Mouse (Mus musculus) small intestine, adult 2 months (tissue): ENCODE measurements around the gene Cd200r3. TPM values are rescaled to one million over a fixed set of nuclear protein-coding genes. Genes with fewer than 3 reads are reported as not detected.
A peak's percentile ranks its signal among the peaks of the same experiment; 100 is the strongest.

Experiments used
- H3K27ac ChIP-seq: fragments of 200-500 bp; 2 replicates; pipeline ENCODE4 v1.5.1; 2012; ENCODE audit warnings: low read depth, low read length, control low read depth, inconsistent platforms; ENCODE audit not compliant: insufficient read depth
- H3K27me3 ChIP-seq: fragments of 200-500 bp; 2 replicates; pipeline ENCODE4 v1.6.1; 2012; ENCODE audit warnings: mild to moderate bottlenecking, moderate library complexity, low read length, inconsistent platforms; ENCODE audit not compliant: control insufficient read depth, insufficient read depth
- H3K36me3 ChIP-seq: fragments of 200-500 bp; 2 replicates; pipeline ENCODE4 v1.6.1; 2012; ENCODE audit warnings: mild to moderate bottlenecking, low read length, control low read depth, inconsistent platforms; ENCODE audit not compliant: control insufficient read depth, insufficient read depth
- H3K4me1 ChIP-seq: fragments of 200-500 bp; 2 replicates; pipeline ENCODE4 v1.6.1; 2012; ENCODE audit warnings: low read length, inconsistent platforms, mixed read lengths; ENCODE audit not compliant: control insufficient read depth, insufficient read depth, insufficient read length
- H3K4me3 ChIP-seq: fragments of 200-500 bp; 2 replicates; pipeline ENCODE4 v1.5.1; 2012; ENCODE audit warnings: low read depth, mild to moderate bottlenecking, control low read depth, inconsistent platforms, low read length, moderate library complexity
- CTCF ChIP-seq: fragments of 200-500 bp; IDR thresholded peaks from 2 replicates; pipeline ENCODE4 v1.5.1; 2012; ENCODE audit warnings: low read depth, mild to moderate bottlenecking, control low read depth, inconsistent platforms, low read length, moderate library complexity, mixed read lengths; ENCODE audit not compliant: insufficient replicate concordance, insufficient read length; ENCODE audit errors: extremely low read depth
- POLR2A ChIP-seq: fragments of 200-500 bp; IDR thresholded peaks from 2 replicates; pipeline ENCODE4 v1.6.1; 2012; ENCODE audit warnings: low read depth, mild to moderate bottlenecking, control low read depth, inconsistent platforms, low read length, moderate library complexity
- WGBS: fragments of 180-500 bp; shearing (Covaris S2); methylation state at CpG from one replicate; pipeline ENCODE4 v1.1.7; 2018; 5-methylcytosine and 5-hydroxymethylcytosine counted together
- polyA plus RNA-seq: library from polyadenylated mRNA; depleted of rRNA; stranded (reverse); fragments of >200 nt; gene quantifications from 2 replicates; pipeline ENCODE4 v1.2.3, GENCODE M21; 2012

Cd200r3 gene
- polyA plus RNA-seq, 1 experiment = not detected

- no peak overlapping the region for H3K4me3 ChIP-seq
- no peaks in the 10 kb centered on the region for H3K27me3 ChIP-seq
- H3K4me1 ChIP-seq = peaks cover 2% of the 10 kb centered on the region; the same call in 1 of the 2 replicates
- 68% methylated on average over 3 of the region's 3 CpGs for WGBS
- H3K27ac ChIP-seq = peak overlapping the region; percentile 5; the same call in 1 of the 2 replicates
- H3K36me3 ChIP-seq = no peaks in the 10 kb centered on the region
- TF ChIP-seq CTCF (no peak), POLR2A (no peak)
Measured at GRCm38 (mm10) chr16:44965890-44966289, 22.4 kb downstream of the Cd200r3 start.

DNA sequence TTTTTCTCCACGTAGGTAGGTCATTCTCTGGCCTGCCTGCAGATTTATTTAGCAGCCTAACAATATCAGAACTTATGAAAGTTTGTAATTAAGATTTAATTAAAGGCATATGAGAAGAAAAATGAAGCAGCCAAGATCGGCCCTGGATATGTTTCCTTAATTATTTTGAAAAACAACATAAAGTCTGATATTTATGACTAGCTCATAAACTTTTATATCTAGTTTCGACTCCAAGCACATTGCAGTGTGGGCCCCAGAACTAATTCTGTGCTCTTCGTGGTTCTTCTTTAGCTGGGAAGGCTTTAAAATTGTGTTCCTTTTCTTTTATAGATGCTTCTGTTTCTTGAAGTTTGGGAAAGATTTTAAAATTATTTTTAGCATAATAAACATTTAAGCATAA is 23.4 kb downstream of the Cd200r3 start:
- Histone ChIP-seq H3K4me3 (no peak overlapping the region), H3K36me3 (no peaks in the 10 kb centered on the region), H3K4me1 (peaks cover 2% of the 10 kb centered on the region; the same call in 1 of the 2 replicates), H3K27me3 (no peaks in the 10 kb centered on the region), H3K27ac (no peak overlapping the region)
- TF ChIP-seq CTCF = no peak
- no peak for TF ChIP-seq POLR2A
- WGBS = 56% methylated on average over 4 of the region's 4 CpGs

DNA sequence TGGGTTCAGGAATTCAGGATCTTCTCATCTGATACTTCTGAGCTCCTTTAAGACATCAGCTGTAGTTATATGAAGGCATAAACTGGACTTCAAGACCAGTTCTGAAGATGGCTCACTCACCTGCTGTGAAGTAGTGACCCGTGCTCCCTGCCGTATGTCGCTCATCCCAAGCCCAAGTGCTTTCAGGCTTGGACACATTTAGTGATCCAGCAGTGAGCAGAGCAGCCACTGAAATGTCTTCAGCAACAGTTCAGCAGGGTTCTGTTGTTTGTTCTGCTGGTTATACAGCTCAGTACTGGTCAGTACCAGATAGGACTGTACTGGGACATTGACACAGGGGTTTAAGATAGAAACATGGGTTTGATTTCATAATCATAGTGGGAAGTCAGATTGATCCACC is 24.6 kb downstream of the Cd200r3 start:
- WGBS = 85% methylated on average over 3 of the region's 3 CpGs
- TF ChIP-seq CTCF (no peak), POLR2A (no peak)
- H3K4me3 ChIP-seq = no peak overlapping the region
- no peaks in the 10 kb centered on the region for H3K36me3 ChIP-seq
- H3K27me3 ChIP-seq = no peaks in the 10 kb centered on the region
- no peak overlapping the region for H3K27ac ChIP-seq
- peaks cover 2% of the 10 kb centered on the region; the same call in 1 of the 2 replicates for H3K4me1 ChIP-seq

GRCm38 (mm10) chr16:44970925-44971324 is 27.4 kb downstream of the Cd200r3 start:
- peaks cover under 1% of the 10 kb centered on the region; the same call in 1 of the 2 replicates for H3K4me1 ChIP-seq
- H3K4me3 ChIP-seq = no peak overlapping the region
- H3K27me3 ChIP-seq = no peaks in the 10 kb centered on the region
- WGBS = 67% methylated on average over 4 of the region's 4 CpGs
- H3K36me3 ChIP-seq = no peaks in the 10 kb centered on the region
- no peak for TF ChIP-seq CTCF
- TF ChIP-seq POLR2A = no peak
- no peak overlapping the region for H3K27ac ChIP-seq

DNA sequence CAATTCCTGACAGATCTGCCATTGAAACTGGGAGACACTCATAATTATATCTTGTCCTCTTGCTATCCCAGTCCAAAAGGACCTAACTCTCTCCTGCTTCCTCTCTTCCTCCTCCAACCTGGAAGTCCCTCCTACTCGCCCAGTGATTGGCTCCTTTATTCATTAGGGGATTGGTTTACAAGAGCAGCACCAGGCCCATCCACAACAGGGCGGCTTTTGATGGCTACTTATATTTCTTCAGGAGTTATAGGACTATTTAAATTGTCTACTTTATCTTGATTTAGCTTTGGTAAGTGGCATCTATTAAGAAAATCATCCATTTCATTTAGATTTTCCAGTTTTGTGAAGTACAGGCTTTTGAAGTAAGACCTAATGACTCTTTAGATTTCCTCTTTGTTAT is 30.6 kb downstream of the Cd200r3 start:
- no peaks in the 10 kb centered on the region for H3K4me1 ChIP-seq
- H3K4me3 ChIP-seq = no peak overlapping the region
- H3K27ac ChIP-seq = no peak overlapping the region
- TF ChIP-seq CTCF (no peak), POLR2A (no peak)
- no peaks in the 10 kb centered on the region for H3K27me3 ChIP-seq
- WGBS = 74% methylated on average over 2 of the region's 2 CpGs
- no peaks in the 10 kb centered on the region for H3K36me3 ChIP-seq

DNA sequence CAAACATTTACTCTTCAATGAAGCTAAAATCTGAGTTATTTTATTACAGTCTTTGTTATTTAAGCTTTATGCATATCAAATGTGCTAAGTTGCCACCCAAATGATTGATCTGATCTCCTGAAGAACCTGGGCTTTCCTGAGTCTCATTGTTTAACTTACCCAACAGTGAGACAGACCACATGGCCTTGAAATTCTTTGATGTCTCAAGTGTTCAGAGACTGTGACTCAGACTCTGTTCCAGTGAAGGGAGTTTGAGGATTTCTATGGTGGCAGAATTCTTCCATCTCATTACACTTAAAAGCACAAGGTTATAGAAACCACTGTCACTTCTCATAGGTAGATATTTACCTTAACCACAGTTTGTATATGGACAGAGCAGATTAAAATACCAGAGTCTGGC is 32.6 kb downstream of the Cd200r3 start:
- Histone ChIP-seq H3K36me3 (no peaks in the 10 kb centered on the region), H3K4me3 (no peak overlapping the region), H3K27ac (no peak overlapping the region), H3K4me1 (0 out of 2 replicates have a peak, but pooled peaks cover 2% of the 10 kb centered on the region), H3K27me3 (no peaks in the 10 kb centered on the region)
- TF ChIP-seq CTCF (no peak), POLR2A (no peak)

DNA sequence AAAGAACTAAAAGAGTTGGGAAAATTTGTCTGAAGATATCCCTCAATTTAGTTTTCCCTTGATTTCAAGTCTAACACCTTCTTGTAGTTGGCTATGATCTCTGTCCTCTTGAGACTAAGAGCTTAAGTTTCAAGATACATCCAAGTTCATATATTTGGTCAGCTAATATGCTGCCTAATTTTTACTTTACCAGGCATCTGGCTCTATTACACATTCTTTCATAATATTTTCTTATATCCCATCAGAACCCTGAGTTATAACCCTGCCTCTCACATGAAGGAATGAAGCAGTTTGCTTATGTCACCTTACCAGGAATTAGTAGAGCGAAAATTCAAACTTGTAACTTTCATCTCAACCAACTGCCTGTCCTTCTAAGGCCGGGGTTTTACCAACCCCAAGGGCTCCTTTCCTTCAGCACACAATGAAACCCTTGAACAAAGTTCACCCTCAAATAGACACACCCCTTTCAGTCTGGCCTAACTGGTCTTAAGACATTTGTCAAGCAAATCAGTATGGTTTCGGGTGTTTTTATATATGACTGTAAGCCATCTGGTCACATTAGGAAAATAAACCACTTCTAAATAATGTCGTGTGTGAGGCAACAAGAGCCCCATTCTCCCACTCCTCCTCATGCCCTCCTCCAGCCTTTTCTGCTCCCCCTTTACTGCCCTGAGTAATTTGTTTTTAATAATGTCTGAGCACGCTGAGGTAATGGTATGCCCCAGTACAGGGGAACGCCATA is 33.6 kb downstream of the Cd200r3 start:
- 0 out of 2 replicates have a peak, but pooled peaks cover 2% of the 10 kb centered on the region for H3K4me1 ChIP-seq
- H3K36me3 ChIP-seq = no peaks in the 10 kb centered on the region
- no peak overlapping the region for H3K27ac ChIP-seq
- H3K27me3 ChIP-seq = no peaks in the 10 kb centered on the region
- 29% methylated on average over 6 of the region's 6 CpGs for WGBS
- TF ChIP-seq POLR2A (no peak), CTCF (no peak)
- no peak overlapping the region for H3K4me3 ChIP-seq

GRCm38 (mm10) chr16:44978193-44978592 is 34.7 kb downstream of the Cd200r3 start:
- Histone ChIP-seq H3K36me3 (no peaks in the 10 kb centered on the region), H3K4me1 (0 out of 2 replicates have a peak, but pooled peaks cover 2% of the 10 kb centered on the region), H3K27ac (no peak overlapping the region), H3K4me3 (no peak overlapping the region), H3K27me3 (no peaks in the 10 kb centered on the region)
- TF ChIP-seq CTCF (no peak), POLR2A (no peak)
- 82% methylated on average over 2 of the region's 2 CpGs for WGBS
